Mouse (Mus musculus): ENCODE measurements around the gene Egf. TPM values are rescaled to one million over a fixed set of nuclear protein-coding genes. Genes with fewer than 3 reads are reported as not detected.
"Not testable (repeated sequence)": the region's sequence is repeated elsewhere in the genome, so short reads cannot be mapped to it uniquely, and the experiment has no call there.

The Egf gene
- polyA plus RNA-seq, 1 experiment from 2014 or later = 0.54 TPM

DNA sequence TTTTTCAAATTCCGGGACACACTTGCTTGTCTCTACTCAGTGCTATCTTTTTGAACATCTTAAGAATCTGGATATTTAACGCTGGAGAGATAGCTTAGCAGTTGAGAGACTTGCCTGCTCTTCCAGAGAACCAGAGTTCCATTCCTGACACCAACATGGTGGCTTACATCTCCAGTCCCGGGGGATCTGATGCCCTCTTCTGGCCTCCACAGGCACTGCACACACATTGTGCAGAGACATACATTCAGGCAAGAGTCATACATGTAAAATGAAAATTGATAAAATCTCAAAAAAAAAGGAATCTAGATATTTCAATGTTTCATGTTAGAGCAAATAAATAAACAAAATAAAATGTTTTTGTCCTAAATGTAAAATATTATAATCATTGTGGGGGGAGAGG is 27.6 kb upstream of the Egf start:
- 78% methylated on average over 3 of the region's 3 CpGs for WGBS
- Histone ChIP-seq H3K9me3 (ENCODE audit: low read length) (no peaks in the 10 kb centered on the region), H3K4me3 (ENCODE audit: low read depth, low read length) (no peak overlapping the region), H3K36me3 (ENCODE audit: insufficient read depth, low read length) (no peaks in the 10 kb centered on the region), H3K27me3 (replicated peaks; ENCODE audit: insufficient read depth, low read length) (no peaks in the 10 kb centered on the region), H3K9ac (replicated peaks; ENCODE audit: low read depth) (no peak overlapping the region), H3K27ac (ENCODE audit: low read length) (no peak overlapping the region), H3K4me1 (ENCODE audit: insufficient read depth, low read depth, low read length) (no peaks in the 10 kb centered on the region), H3K4me2 (replicated peaks; ENCODE audit: low read depth, low read length) (no peak overlapping the region)
- DNase-seq (ENCODE audit: low spot score) (no peak), ATAC-seq (no peak)
- 0 out of 2 replicates have a peak, but pooled peaks have one; percentile 4 for TF ChIP-seq CTCF (IDR thresholded peaks at IDR 0.05)
- TF ChIP-seq EP300 (IDR thresholded peaks at IDR 0.05) = no peak

DNA sequence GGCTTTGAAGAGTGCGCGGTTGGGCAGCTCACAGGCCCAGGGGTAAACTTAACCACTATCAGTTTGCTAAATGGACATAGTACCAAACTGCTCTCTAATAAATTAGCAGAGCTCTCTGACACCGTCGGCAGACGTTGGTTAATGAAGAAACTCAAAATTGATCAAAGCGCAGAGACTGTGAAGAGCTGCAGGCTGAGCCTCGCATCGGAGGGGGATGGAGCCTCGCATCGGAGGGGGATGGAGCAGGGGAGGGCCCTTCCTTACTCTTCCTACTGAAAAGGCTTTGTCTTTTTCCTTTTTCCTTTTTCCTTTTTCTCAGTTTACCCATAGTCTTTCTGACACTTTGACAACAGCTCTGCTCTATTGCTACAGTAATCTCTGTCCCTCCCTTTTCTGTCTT is 26.3 kb upstream of the Egf start:
- ATAC-seq (no peak), DNase-seq (ENCODE audit: low spot score) (no peak)
- no peak overlapping the region for H3K9ac ChIP-seq (replicated peaks; ENCODE audit: low read depth)
- H3K27me3 ChIP-seq (replicated peaks; ENCODE audit: insufficient read depth, low read length) = no peaks in the 10 kb centered on the region
- H3K9me3 ChIP-seq (ENCODE audit: low read length) = no peaks in the 10 kb centered on the region
- no peak overlapping the region for H3K27ac ChIP-seq (ENCODE audit: low read length)
- H3K4me1 ChIP-seq (ENCODE audit: insufficient read depth, low read depth, low read length) = no peaks in the 10 kb centered on the region
- 53% methylated on average over 10 of the region's 10 CpGs for WGBS
- H3K4me2 ChIP-seq (replicated peaks; ENCODE audit: low read depth, low read length) = no peak overlapping the region
- H3K36me3 ChIP-seq (ENCODE audit: insufficient read depth, low read length) = no peaks in the 10 kb centered on the region
- TF ChIP-seq EP300 (IDR thresholded peaks at IDR 0.05) (no peak), CTCF (IDR thresholded peaks at IDR 0.05) (no peak)
- H3K4me3 ChIP-seq (ENCODE audit: low read depth, low read length) = no peak overlapping the region

DNA sequence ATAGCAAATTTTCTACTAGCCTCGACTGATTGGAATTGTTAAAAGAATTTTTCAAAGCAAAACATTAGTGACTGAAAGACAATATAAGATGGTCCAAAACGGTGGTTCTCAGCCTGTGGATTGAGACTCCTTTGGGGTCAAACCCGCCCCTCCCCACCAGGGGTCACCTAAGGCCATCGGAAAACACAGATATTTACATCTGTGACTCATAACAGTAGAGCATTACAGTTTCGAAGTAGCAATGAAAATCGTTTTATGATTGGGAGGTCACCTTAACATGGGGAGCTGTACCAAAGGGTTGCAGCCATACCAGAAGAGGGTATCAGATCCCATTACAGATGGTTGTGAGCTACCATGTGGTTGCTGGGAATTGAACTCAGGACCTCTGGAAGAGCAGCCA is 16.1 kb upstream of the Egf start:
- WGBS = 78% methylated on average over 6 of the region's 6 CpGs
- no peaks in the 10 kb centered on the region for H3K27me3 ChIP-seq (replicated peaks; ENCODE audit: insufficient read depth, low read length)

DNA sequence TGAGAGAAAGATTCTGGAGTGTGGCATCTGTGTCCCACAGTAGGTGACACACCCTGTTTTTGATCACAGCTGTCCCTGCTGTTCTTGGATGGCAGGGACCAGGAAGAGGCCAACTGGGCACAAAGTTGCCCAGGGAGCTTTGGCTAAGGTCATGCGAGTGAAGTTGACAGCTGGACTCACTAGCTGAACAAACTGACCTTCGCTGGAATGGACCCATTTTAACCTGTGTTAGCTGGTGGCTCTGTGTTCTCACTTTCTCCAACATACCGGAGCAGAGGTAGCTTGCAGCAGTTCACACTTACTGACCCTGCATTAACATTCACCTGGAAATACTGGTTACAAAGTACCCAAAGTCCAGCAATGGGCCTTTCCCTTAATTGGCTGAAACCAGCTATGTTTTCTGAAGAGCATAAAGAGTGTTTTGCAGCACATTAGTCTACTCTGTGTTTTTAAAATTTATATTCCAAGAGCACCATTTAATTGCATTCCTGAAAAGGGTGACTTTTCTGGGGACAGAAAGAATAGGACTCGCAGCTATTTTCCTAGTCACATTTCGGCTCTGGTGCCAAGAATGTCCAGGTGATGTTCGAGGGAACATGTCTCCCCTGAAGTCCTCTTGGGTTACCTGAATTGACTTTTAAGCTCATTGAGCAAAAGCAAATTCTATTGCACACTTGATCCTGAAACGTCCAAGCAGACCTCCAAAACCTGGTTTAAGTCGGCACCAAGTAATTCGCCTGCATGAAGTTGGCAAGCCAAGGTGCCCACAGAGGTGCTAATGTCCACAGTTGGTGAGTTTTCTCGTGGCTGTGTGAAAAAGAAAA is 12.1 kb upstream of the Egf start:
- Histone ChIP-seq H3K9me3 (ENCODE audit: low read length) (no peaks in the 10 kb centered on the region), H3K4me2 (replicated peaks; ENCODE audit: low read depth, low read length) (no peak overlapping the region), H3K27ac (ENCODE audit: low read length) (no peak overlapping the region), H3K4me1 (ENCODE audit: insufficient read depth, low read depth, low read length) (no peaks in the 10 kb centered on the region), H3K9ac (replicated peaks; ENCODE audit: low read depth) (no peak overlapping the region), H3K27me3 (replicated peaks; ENCODE audit: insufficient read depth, low read length) (no peaks in the 10 kb centered on the region), H3K36me3 (ENCODE audit: insufficient read depth, low read length) (no peaks in the 10 kb centered on the region), H3K4me3 (ENCODE audit: low read depth, low read length) (no peak overlapping the region)
- no peak for DNase-seq (ENCODE audit: low spot score)
- WGBS = 79% methylated on average over 10 of the region's 10 CpGs
- TF ChIP-seq EP300 (IDR thresholded peaks at IDR 0.05) = no peak
- ATAC-seq = no peak

More for the DNA sequence above, 16.1 kb upstream of the Egf start:
- H3K4me1 ChIP-seq (ENCODE audit: insufficient read depth, low read depth, low read length) = no peaks in the 10 kb centered on the region
- no peaks in the 10 kb centered on the region for H3K9me3 ChIP-seq (ENCODE audit: low read length)
- H3K9ac ChIP-seq (replicated peaks; ENCODE audit: low read depth) = no peak overlapping the region
- H3K36me3 ChIP-seq (ENCODE audit: insufficient read depth, low read length) = no peaks in the 10 kb centered on the region
- H3K4me3 ChIP-seq (ENCODE audit: low read depth, low read length) = no peak overlapping the region
- no peak overlapping the region for H3K27ac ChIP-seq (ENCODE audit: low read length)
- TF ChIP-seq CTCF (IDR thresholded peaks at IDR 0.05) (no peak), EP300 (IDR thresholded peaks at IDR 0.05) (no peak)
- ATAC-seq (no peak), DNase-seq (ENCODE audit: low spot score) (no peak)
- no peak overlapping the region for H3K4me2 ChIP-seq (replicated peaks; ENCODE audit: low read depth, low read length)

GRCm38 (mm10) chr3:129766106-129766505 is 11.0 kb upstream of the Egf start:
- Histone ChIP-seq H3K36me3 (ENCODE audit: insufficient read depth, low read length) (no peaks in the 10 kb centered on the region), H3K9ac (replicated peaks; ENCODE audit: low read depth) (no peak overlapping the region), H3K9me3 (ENCODE audit: low read length) (no peaks in the 10 kb centered on the region), H3K4me1 (ENCODE audit: insufficient read depth, low read depth, low read length) (no peaks in the 10 kb centered on the region), H3K4me3 (ENCODE audit: low read depth, low read length) (no peak overlapping the region), H3K27me3 (replicated peaks; ENCODE audit: insufficient read depth, low read length) (no peaks in the 10 kb centered on the region), H3K27ac (ENCODE audit: low read length) (no peak overlapping the region), H3K4me2 (replicated peaks; ENCODE audit: low read depth, low read length) (no peak overlapping the region)
- TF ChIP-seq EP300 (IDR thresholded peaks at IDR 0.05) = no peak
- no peak for TF ChIP-seq CTCF (IDR thresholded peaks at IDR 0.05)
- 64% methylated on average over 4 of the region's 4 CpGs for WGBS
- no peak for DNase-seq (ENCODE audit: low spot score)
- ATAC-seq = no peak

- WGBS = 97% methylated on average over 1 of the region's 1 CpGs
- H3K4me1 ChIP-seq (ENCODE audit: insufficient read depth, low read depth, low read length); DNase-seq (ENCODE audit: low spot score); H3K9me3 ChIP-seq (ENCODE audit: low read length); H3K27ac ChIP-seq (ENCODE audit: low read length); H3K4me3 ChIP-seq (ENCODE audit: low read depth, low read length); H3K9ac ChIP-seq (replicated peaks; ENCODE audit: low read depth); H3K4me2 ChIP-seq (replicated peaks; ENCODE audit: low read depth, low read length); H3K36me3 ChIP-seq (ENCODE audit: insufficient read depth, low read length); H3K27me3 ChIP-seq (replicated peaks; ENCODE audit: insufficient read depth, low read length); ATAC-seq: not testable (repeated sequence)
Observed at GRCm38 (mm10) chr3:129757599-129757998, 2.5 kb upstream of the Egf start.
